Mouse (Mus musculus) lung, adult 2 months (tissue): Measurements from ENCODE around the gene Trpv2.

Source experiments
- CTCF ChIP-seq: fragments of 200-500 bp; IDR thresholded peaks from 2 replicates; pipeline ENCODE4 v1.5.1; 2011; ENCODE audit warnings: mild to moderate bottlenecking, low read length, control low read depth; ENCODE audit not compliant: insufficient read depth
- POLR2A ChIP-seq: fragments of 200-500 bp; IDR thresholded peaks from 2 replicates; pipeline ENCODE4 v1.6.1; 2011; ENCODE audit warnings: low read depth, mild to moderate bottlenecking, control low read depth, low read length, borderline replicate concordance; ENCODE audit errors: extremely low read depth

DNA sequence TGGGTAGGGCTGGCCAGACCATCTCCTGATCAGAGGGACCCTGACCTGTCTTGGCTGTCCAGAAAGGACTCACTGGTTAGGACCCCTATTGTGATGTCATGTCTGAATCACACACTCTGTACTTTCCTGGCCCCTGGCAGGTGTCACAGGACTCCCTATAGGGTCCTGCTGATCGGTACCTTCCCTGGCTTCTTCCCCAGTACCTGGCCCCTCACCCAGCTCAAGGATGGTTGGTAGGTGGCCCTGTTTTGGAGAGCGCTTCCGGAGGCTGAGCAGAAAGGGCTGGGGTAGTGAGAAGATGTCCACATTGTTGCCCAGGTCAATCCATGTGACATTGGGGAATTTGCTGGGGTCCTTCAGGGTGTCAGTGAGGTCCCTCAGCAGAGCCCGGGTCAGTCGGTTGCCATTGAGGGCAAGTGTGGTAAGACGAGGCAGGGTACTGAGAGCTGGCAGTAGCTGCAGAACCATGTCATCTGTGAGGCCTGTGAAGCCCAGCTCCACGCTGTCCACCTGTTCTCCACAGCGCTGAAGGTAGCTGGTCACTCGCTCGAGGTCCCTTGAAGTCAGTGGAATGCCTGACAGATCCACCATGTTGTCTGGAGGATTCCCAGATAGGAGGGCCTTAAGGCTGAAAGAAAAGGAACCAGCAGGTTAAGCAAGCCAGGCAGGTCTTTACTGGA is 31.5 kb downstream of the Trpv2 start:
- no peak for TF ChIP-seq CTCF
- no peak for TF ChIP-seq POLR2A
